Comparison of ENCODE assay signal across 16 mouse cellular contexts in genomic region chr10:78280486-78280885, GRCm38 (mm10).
"Had no signal": no experiment of that assay in that cellular context is flagged by ENCODE, and none has a peak within 500 bp of the region (broad histone marks: within the 10 kb centered on the region; RNA-seq: fewer than 3 reads in every experiment).

No protein-coding gene starts in this region.

- H3K27me3 ChIP-seq: limb, embryonic 15.5 days; lung, embryonic 15.5 days; megakaryocyte, embryonic 14.5 days; midbrain, embryonic 15.5 days; neural tube, embryonic 12.5 days had no signal

- H3K9ac ChIP-seq: limb, embryonic 15.5 days; liver, embryonic 12.5 days; lung, embryonic 15.5 days; midbrain, embryonic 15.5 days; neural tube, embryonic 12.5 days had no signal

- H3K4me1 ChIP-seq: limb, embryonic 15.5 days; liver, embryonic 12.5 days; lung, embryonic 15.5 days; midbrain, embryonic 15.5 days; neural tube, embryonic 12.5 days had no signal

- H3K9me3 ChIP-seq: limb, embryonic 15.5 days; liver, embryonic 12.5 days; lung, embryonic 15.5 days; megakaryocyte, embryonic 14.5 days; midbrain, embryonic 15.5 days; neural tube, embryonic 12.5 days had no signal

- ATAC-seq: intestine, embryonic 16.5 days; liver, embryonic 12.5 days; midbrain, embryonic 15.5 days had no signal

- H3K4me2 ChIP-seq: limb, embryonic 15.5 days; liver, embryonic 12.5 days; lung, embryonic 15.5 days; midbrain, embryonic 11.5 days; midbrain, embryonic 15.5 days; neural tube, embryonic 12.5 days had no signal

- H3K27ac ChIP-seq: limb, embryonic 15.5 days; liver, embryonic 12.5 days; lung, embryonic 15.5 days; macrophage; midbrain, embryonic 15.5 days; neural tube, embryonic 12.5 days had no signal

- DNase-seq: layer of hippocampus, postnatal 36 days; lung, postnatal 14 days; retina, postnatal 1 day; right cerebral cortex, postnatal 4 days; spleen, adult 18-20 months; thymus, adult 2 months; thymus, postnatal 36 days had no signal

- H3K4me3 ChIP-seq: limb, embryonic 15.5 days; liver, embryonic 12.5 days; lung, embryonic 15.5 days; megakaryocyte, embryonic 14.5 days; midbrain, embryonic 15.5 days; neural tube, embryonic 12.5 days had no signal
